Mouse (Mus musculus): Measurements from ENCODE around the gene Gm5089.

Gm5089 gene

GRCm38 (mm10) chr14:122426529-122427203, 24.2 kb downstream of the Gm5089 start:
- no peak for DNase-seq (ENCODE audit: low read depth)

- DNase-seq (ENCODE audit: low read depth), result no peak
Measured at GRCm38 (mm10) chr14:122424441-122424840, 26.5 kb downstream of the Gm5089 start.

- DNase-seq (ENCODE audit: low read depth), result no peak
Measured at GRCm38 (mm10) chr14:122416166-122416771, 34.6 kb downstream of the Gm5089 start.

DNA sequence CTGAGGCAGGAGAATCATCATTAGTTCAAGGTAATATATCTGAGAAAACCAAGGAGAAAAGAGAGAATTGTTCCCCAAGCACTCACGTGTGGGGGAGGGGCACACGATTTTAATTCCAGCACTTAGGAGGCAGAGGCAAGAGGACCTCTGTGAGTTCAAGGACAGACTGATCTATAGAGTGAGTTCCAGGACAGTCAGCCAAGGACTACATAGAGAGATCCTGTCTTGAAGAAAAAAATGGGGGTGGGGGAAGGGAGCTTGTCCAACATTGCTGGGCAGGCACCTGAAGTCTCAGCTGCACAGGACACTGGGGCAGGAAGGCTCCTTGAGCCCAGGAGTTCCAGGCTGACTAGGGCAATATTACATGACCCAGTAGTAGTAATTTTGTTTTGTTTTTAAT, 36.1 kb downstream of the Gm5089 start:
- DNase-seq (ENCODE audit: low read depth), result no peak

DNA sequence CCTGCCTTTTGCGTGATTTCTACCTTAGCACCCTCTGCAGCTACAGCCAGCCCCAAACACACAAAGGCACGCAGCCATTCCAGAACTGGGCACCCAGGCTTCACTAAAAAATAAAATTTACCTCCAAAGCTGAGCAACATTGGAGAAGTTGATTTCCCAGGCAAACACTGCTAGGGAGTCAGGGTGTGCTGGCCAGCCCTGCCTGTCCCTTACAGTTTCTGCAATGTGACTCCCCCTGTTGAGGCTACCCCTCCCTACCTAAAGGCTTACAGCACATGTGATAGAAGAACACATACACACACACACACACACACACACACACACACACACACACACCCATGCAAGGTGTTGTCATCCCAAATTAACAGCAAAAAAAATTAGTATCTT, 37.4 kb downstream of the Gm5089 start:
- no peak for DNase-seq (ENCODE audit: low read depth)

DNA sequence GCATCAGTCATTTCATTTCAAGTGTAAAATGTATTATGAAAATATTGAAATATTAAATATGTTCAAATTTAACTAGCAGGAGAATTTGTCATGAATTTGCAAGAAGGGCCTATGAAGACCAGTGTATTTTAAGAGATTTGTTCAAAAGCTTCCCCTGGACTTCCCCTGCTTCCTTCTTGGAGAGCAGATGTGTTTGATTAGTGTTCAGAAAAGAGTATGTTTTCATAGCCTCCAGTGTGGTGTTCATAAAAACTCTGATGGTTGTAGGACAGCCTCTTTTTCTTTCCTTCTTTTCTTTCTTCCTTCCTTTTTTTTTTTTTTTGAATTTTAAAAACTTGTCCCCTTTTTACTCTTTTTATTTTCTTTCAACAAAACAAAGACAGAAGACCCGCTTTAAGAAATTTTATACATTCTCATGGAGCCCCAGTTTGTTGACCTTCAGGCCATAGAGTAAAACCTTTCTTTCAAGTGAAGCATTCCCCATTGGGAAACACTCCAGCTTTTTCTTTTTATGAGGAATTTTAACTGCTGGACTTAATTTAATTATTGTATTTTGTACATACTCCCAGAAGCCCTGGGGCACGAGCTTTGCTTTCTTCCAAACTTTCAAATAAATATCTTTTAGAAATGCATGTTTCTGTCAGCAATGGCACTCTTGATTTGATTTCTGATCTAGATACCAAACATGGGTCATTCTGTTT, 37.9 kb downstream of the Gm5089 start:
- DNase-seq (ENCODE audit: low read depth), result no peak

DNA sequence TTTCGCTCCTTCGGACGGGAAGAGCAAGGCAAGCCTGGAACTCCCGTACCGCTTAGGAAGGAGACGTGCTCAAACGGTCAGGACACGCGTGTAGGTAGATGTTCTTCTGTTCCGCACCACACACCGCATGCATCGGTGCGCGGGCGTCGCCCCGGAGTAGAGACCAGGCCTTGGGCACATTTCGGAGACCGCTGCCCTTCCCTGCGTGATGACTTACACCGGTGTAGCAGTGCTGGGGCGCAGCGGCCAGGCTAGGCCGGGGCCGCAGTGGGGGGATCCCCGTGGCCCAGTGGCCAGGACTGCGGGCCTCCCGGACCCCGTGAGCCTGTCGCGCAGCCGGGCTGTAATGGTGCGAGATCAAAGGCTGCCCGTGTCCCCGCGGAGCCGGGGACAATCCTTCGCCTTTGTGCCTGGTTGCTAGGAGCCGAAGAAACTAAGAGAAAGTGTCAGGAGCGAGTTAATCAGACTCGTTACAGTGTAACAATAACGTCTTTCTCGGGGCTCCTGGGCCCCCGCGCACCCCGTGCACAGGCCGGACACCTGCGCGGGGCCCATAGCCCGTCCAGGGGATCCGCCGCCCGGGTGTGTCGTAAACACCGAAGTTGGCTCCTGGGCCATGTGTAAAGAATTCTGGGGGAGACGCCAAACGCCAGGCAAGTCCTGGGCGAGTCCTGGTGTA, 44.2 kb downstream of the Gm5089 start:
- DNase-seq (ENCODE audit: low read depth), result no peak

DNA sequence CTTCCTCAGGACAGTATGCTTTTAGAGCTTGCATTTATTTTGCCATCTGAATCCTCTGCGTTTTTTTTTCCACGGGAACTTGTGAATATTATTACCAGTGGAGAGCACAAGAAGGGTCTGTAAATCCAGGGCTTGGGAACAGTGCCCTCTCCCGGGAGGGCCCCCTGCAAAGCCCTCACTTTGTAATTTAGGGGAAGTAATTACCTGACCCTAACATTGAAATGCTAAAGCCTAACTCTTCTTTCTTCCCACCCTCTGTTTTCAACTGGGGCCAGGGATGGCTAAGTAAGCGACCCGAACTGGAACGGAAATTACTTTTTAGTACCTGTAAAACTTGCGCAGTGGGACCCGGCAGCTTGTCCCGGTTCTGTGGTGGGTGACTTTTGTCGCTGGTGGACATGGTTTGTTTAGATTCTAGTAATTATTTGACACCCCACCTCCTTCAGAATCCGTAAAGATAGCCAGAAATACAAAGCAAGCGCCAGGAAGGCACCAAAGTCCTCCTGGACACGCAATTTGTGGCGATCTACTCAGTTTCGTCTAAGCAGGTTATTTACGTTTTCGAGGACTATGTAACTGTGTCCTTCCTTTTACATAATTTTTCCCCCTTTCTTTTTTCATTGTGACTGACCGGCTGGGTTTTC, 44.9 kb downstream of the Gm5089 start:
- DNase-seq (ENCODE audit: low read depth), result no peak

GRCm38 (mm10) chr14:122405236-122405635, 45.7 kb downstream of the Gm5089 start:
- DNase-seq (ENCODE audit: low read depth), result no peak

DNA sequence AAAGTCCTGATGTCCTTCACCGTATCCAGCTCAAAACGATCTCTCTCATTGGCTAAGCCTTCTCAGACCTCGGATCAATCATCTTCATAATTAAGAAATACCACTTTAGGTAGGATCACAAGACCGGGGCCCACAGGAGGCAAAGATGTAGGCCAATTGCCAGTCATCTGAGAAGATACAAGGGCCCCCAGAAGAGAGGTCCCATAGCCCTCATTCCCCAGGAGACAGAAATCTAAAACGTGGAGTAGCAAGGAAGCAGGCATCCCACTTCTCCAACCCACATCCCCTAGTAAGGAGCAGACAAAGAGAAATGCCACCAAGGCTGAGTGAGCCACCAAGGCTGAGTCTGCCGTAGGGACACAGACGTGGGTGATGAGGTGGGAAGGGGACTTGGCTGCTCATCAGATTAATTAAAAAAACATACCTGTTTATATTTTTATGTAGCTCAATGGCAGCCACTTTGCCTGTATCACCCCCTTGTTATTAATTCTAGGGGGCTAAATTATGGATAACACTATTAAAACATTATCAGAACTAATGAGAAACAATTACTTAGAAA, 46.2 kb downstream of the Gm5089 start:
- DNase-seq (ENCODE audit: low read depth), result no peak

GRCm38 (mm10) chr14:122403422-122403940, 47.4 kb downstream of the Gm5089 start:
- no peak for DNase-seq (ENCODE audit: low read depth)

DNA sequence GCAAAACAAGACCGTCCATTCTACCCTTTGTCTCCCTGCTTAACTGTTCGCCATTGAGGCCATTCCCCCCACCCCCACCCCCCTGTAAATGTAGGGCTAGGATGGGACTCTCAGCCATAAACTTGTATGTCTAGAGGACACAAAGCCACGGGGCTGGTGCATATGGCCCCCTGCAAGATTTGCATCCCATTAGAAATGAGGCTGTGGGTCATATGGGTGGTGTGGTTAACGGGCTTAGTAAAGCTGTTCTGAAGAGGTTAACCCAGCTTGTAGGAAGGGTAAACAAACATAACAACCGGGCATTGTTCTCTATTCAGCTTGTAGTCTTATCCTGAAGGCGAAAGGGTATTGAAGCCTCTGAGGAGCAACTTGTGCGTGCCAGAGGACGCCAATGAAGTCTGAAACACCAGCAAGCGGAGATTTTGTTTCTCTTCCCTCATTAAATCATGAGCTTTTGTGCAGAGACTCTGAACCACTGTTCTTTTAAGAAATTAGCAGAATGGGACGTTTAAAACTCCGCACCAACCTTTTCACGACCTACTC, 48.1 kb downstream of the Gm5089 start:
- DNase-seq (ENCODE audit: low read depth), result no peak

GRCm38 (mm10) chr14:122401886-122402285, 49.0 kb downstream of the Gm5089 start:
- no peak for DNase-seq (ENCODE audit: low read depth)

DNA sequence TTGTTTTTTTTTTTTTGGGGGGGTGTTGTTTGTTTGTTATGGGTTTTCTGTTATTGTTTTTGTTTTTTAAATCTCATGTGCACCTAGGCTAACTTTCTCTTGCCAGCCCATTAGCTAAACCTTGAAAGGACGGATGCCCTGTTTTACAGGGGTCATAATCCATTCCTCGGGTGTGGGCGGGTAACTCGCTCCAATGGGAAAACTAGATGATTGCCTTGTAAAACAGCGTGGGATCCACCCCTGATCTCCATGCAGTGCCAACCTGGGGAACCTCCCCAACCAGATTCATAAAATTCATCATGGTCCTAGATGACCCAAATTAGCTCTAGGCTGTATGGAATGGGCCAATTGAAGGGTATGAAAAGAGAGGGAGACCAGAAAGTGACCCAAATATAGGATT, 51.0 kb downstream of the Gm5089 start:
- no peak for DNase-seq (ENCODE audit: low read depth)

- DNase-seq (ENCODE audit: low read depth), result no peak
Measured at GRCm38 (mm10) chr14:122398676-122399075, 52.2 kb downstream of the Gm5089 start.

GRCm38 (mm10) chr14:122393119-122393518, 57.8 kb downstream of the Gm5089 start:
- DNase-seq (ENCODE audit: low read depth), result no peak

DNA sequence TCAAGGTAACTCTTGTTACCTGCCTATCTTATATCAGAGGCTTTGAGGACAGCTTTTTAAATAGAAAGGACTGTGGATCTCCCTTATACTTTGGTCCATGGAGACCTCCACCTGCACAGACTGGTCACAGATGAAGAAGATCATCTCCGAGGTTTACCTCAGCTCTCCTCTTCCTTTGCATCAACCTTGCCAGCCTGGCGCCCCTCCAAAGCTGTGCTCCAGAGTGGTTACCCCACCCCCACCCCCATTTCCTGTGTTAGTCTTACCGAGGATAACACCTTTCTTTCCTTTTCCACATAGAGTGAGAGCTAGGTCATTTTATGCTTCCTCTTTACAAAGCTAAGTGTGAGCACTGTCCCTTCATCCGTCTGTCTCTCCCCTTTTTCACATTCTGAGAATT, 60.0 kb downstream of the Gm5089 start:
- DNase-seq (ENCODE audit: low read depth), result peak; percentile 21

GRCm38 (mm10) chr14:122389684-122390370, 61.1 kb downstream of the Gm5089 start:
- no peak for DNase-seq (ENCODE audit: low read depth)

DNA sequence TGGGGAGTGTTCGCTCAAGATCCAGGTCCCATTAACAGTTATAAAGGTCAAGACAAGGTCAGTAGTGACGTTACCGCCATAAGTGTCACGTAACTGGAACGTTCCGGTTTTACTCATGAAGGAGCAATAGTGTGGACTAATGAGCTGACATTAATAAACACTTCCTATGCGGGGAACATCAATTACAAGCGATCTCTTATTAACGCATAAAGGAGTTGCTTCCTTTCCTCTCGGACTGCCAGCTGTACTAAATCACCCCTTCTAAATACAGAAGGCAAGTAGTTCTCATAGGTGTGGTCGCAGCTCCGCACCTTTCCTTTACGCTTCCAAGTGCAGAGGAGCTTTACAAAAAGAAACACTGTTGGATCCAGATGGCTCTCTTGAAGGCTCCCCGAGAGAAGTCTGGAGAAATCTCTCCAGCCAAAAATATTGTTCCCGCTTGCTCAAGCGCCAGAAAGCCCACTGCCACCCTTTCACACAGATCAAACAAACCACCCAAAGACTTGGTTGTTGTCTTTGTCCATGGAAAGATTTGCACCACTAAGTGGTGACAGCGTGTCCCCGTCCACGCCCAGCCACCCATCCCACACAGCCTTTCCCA, 62.4 kb downstream of the Gm5089 start:
- DNase-seq (ENCODE audit: low read depth), result no peak

DNA sequence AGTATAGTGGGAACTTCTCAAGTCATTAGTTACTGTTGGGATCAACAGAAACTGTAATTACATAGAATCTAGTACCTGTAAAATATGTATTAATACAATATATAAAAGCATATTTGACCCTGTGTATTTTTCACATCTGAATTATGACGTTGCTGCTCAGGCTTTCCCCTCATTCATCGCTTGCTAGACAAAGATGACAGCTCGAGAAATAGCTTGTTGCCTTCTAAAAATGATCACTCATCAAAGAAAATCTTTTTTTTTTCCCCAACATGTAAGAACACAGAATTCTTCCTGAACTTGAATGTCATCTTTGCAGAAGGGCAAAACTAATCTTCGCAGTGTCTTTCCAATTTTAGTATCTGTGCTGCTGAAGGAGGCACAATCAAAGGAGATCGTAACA, 63.1 kb downstream of the Gm5089 start:
- no peak for DNase-seq (ENCODE audit: low read depth)
